Mouse (Mus musculus) ovary, postnatal 36 days (tissue): Measurements from ENCODE around the gene Zfhx3.

ENCODE experiments used
- DNase-seq: peaks from one replicate; pipeline ENCODE4 v3.0.0; 2022; ENCODE audit warnings: low spot score, mixed read lengths

Gene Zfhx3

GRCm38 (mm10) chr8:108701381-108702175 lies 759.1 kb downstream of the Zfhx3 start:
- no peak for DNase-seq

- DNase-seq = no peak
Observed at GRCm38 (mm10) chr8:108702201-108702600, 759.8 kb downstream of the Zfhx3 start.

- DNase-seq = no peak
Observed at GRCm38 (mm10) chr8:108705751-108706150, 763.3 kb downstream of the Zfhx3 start.

- no peak for DNase-seq
Observed at GRCm38 (mm10) chr8:108706491-108706847, 764.0 kb downstream of the Zfhx3 start.

- no peak for DNase-seq
Observed at GRCm38 (mm10) chr8:108706848-108707541, 764.6 kb downstream of the Zfhx3 start.

- DNase-seq = no peak
Observed at GRCm38 (mm10) chr8:108707576-108708281, 765.3 kb downstream of the Zfhx3 start.

GRCm38 (mm10) chr8:108708833-108709387 lies 766.5 kb downstream of the Zfhx3 start:
- DNase-seq = no peak

- no peak for DNase-seq
Observed at GRCm38 (mm10) chr8:108709441-108709840, 767.0 kb downstream of the Zfhx3 start.

GRCm38 (mm10) chr8:108709928-108710606 lies 767.6 kb downstream of the Zfhx3 start:
- no peak for DNase-seq

GRCm38 (mm10) chr8:108710607-108711489 lies 768.4 kb downstream of the Zfhx3 start:
- DNase-seq = no peak

GRCm38 (mm10) chr8:108711490-108711793 lies 769.0 kb downstream of the Zfhx3 start:
- DNase-seq = no peak

- no peak for DNase-seq
Observed at GRCm38 (mm10) chr8:108712001-108712411, 769.6 kb downstream of the Zfhx3 start.

GRCm38 (mm10) chr8:108712607-108713006 lies 770.2 kb downstream of the Zfhx3 start:
- no peak for DNase-seq

GRCm38 (mm10) chr8:108713346-108714142 lies 771.1 kb downstream of the Zfhx3 start:
- DNase-seq = no peak

GRCm38 (mm10) chr8:108714143-108714635 lies 771.7 kb downstream of the Zfhx3 start:
- no peak for DNase-seq

- peak; percentile 71 for DNase-seq
Observed at GRCm38 (mm10) chr8:108714636-108715415, 772.4 kb downstream of the Zfhx3 start.

GRCm38 (mm10) chr8:108715416-108715948 lies 773.0 kb downstream of the Zfhx3 start:
- DNase-seq = no peak

- DNase-seq = no peak
Observed at GRCm38 (mm10) chr8:108716291-108716811, 773.9 kb downstream of the Zfhx3 start.

GRCm38 (mm10) chr8:108717545-108717944 lies 775.1 kb downstream of the Zfhx3 start:
- DNase-seq = no peak
